19 mouse cellular contexts compared by ENCODE assay signal in the genomic region with DNA sequence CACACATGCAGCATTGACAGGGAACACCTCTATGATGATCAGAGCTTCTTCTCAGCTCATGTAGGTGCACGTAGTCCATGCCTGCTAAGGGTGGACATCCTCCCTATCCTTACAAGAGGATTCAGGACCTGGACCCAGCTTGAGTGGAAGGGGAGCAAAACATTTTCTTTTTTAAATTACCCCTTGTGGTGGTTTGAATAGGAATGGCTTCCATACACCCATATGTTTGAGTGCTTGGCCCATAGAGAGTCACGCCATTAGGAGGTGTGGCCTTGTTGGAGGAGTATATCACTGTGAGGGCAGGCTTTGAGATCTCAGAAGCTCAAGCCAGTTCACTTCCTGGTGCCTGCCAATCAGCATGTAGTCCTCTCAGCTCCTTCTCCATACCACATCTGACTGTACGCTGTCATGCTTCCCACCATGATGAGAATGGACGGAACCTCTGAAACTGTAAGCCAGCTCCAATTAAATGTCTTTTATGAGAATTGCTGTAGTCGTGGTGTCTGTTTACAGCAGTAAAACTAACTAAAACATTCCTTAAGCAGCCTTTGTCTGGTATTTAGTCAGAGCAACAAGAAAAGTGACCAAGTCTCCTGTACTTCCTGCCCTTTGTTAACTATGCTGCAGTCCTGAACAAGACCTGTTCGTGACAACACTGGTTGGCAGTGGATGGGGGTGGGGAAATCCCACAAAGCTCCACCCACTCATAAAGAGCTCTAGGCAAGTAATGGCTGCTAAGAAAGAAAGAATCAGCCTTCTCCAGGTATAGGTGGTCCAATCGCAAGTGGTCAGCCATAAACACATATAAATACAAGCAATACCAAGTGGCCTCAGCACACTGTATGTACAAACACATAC. TPM values are rescaled to one million over a fixed set of nuclear protein-coding genes. Genes with fewer than 3 reads are reported as not detected.
DNase-seq lines count a peak whose midpoint lies in the region; ATAC-seq lines count a peak whose summit lies in the region.
"Had no signal": no experiment of that assay in that cellular context is flagged by ENCODE, and none has a peak within 500 bp of the region (broad histone marks: within the 10 kb centered on the region; RNA-seq: fewer than 3 reads in every experiment).

No protein-coding gene starts in this region.

- H3K27ac ChIP-seq in limb, embryonic 10.5 days = 0 out of 2 replicates have a peak overlapping the region, but pooled peaks have one; percentile 42
- no peak overlapping the region for H3K27ac ChIP-seq in hindbrain, embryonic 12.5 days
- H3K27ac ChIP-seq: heart, embryonic 10.5 days; intestine, embryonic 15.5 days had no signal

- H3K9ac ChIP-seq in hindbrain, embryonic 12.5 days = no peak overlapping the region
- H3K9ac ChIP-seq: intestine, embryonic 15.5 days had no signal

- 76% methylated on average over 7 of the region's 7 CpGs for WGBS in limb, embryonic 10.5 days
- WGBS in hindbrain, embryonic 12.5 days = 82% methylated on average over 7 of the region's 7 CpGs

- H3K27me3 ChIP-seq in limb, embryonic 10.5 days (ENCODE audit: low read depth, poor library complexity, severe bottlenecking) = no peaks in the 10 kb centered on the region
- H3K27me3 ChIP-seq in hindbrain, embryonic 12.5 days = no peaks in the 10 kb centered on the region
- H3K27me3 ChIP-seq: intestine, embryonic 15.5 days had no signal

- H3K4me3 ChIP-seq in limb, embryonic 10.5 days = no peak overlapping the region
- H3K4me3 ChIP-seq in hindbrain, embryonic 12.5 days = no peak overlapping the region
- H3K4me3 ChIP-seq: heart, embryonic 10.5 days; intestine, embryonic 15.5 days had no signal

- H3K36me3 ChIP-seq in limb, embryonic 10.5 days = peaks cover 25% of the 10 kb centered on the region
- 0 out of 2 replicates have a peak, but pooled peaks cover 4% of the 10 kb centered on the region for H3K36me3 ChIP-seq in hindbrain, embryonic 12.5 days
- H3K36me3 ChIP-seq: heart, embryonic 10.5 days; intestine, embryonic 15.5 days had no signal

- no peak for ATAC-seq in hindbrain, embryonic 12.5 days (ENCODE audit: low FRiP score)
- ATAC-seq: forebrain, embryonic 14.5 days; intestine, embryonic 15.5 days had no signal

- H3K4me1 ChIP-seq in limb, embryonic 10.5 days = peaks cover 11% of the 10 kb centered on the region
- H3K4me1 ChIP-seq in hindbrain, embryonic 12.5 days = no peaks in the 10 kb centered on the region
- H3K4me1 ChIP-seq: heart, embryonic 10.5 days; intestine, embryonic 15.5 days had no signal

- H3K4me2 ChIP-seq in hindbrain, embryonic 12.5 days (replicated peaks) = no peak overlapping the region
- H3K4me2 ChIP-seq: intestine, embryonic 15.5 days; liver, embryonic 11.5 days had no signal

- peak; percentile 32 for DNase-seq in 3T3-L1 (ENCODE audit: low read depth, low spot score)
- DNase-seq in CD4-positive, CD25-positive, alpha-beta regulatory T cell, adult 2 months (ENCODE audit: low read depth, low spot score) = peak; percentile 72
- DNase-seq in ZHBTc4 (ENCODE audit: low read depth, low spot score) = peak; percentile 86
- DNase-seq in limb, embryonic 10.5 days (ENCODE audit: low spot score) = no peak
- DNase-seq in embryo, embryonic 10.5 days (ENCODE audit: low spot score) = no peak
- no peak for DNase-seq in gastrocnemius, adult 8-10 months (ENCODE audit: low spot score in 2 of 2)
- DNase-seq: adrenal gland, postnatal 10 days; cerebellum, adult 11 months; cerebellum, postnatal 36 days; layer of hippocampus, postnatal 36 days; lung, adult 18-20 months; lung, postnatal 14 days; retina, postnatal 1 day; right cerebral cortex, postnatal 4 days had no signal

- no peaks in the 10 kb centered on the region for H3K9me3 ChIP-seq in limb, embryonic 10.5 days (replicated peaks)
- H3K9me3 ChIP-seq in hindbrain, embryonic 12.5 days (replicated peaks) = no peaks in the 10 kb centered on the region
- H3K9me3 ChIP-seq: heart, embryonic 10.5 days; intestine, embryonic 15.5 days had no signal

RNA-seq across cellular contexts. Expression of gene Hhat, which starts 28.4 kb away (rescaled TPM):
- 13.2 and 13.7 TPM in 2 replicates for polyA plus RNA-seq in limb, embryonic 10.5 days (2016; fragmentation: Nextera tagmentation; extraction: Ambion mirVana)
- 1 to 10 TPM in 2 of 4 experiments, under 1 TPM in 2; 0.80 to 1.9 (median 1.2) TPM for total RNA-seq in gastrocnemius, adult 8-10 months (2022)
- polyA plus RNA-seq in hindbrain, embryonic 12.5 days (2016; fragmentation: Nextera tagmentation; extraction: Ambion mirVana) = 5.9 and 7.8 TPM in 2 replicates

Comparison
In these comparisons a context has a peak if more than half of its experiments do, and no peak if none do; other contexts are left out.
1. DNase-seq: peak in 3T3-L1 (single experiment), CD4-positive, CD25-positive, alpha-beta regulatory T cell, adult 2 months (single experiment) and ZHBTc4 (single experiment); none in limb, embryonic 10.5 days (single experiment), embryo, embryonic 10.5 days (single experiment) and gastrocnemius, adult 8-10 months (0 of 2).